Mouse (Mus musculus): Measurements from ENCODE around the gene Prdx2. TPM values are rescaled to one million over a fixed set of nuclear protein-coding genes. Genes with fewer than 3 reads are reported as not detected.

Gene Prdx2
- polyA plus RNA-seq, 1 experiment: 432 TPM

DNA sequence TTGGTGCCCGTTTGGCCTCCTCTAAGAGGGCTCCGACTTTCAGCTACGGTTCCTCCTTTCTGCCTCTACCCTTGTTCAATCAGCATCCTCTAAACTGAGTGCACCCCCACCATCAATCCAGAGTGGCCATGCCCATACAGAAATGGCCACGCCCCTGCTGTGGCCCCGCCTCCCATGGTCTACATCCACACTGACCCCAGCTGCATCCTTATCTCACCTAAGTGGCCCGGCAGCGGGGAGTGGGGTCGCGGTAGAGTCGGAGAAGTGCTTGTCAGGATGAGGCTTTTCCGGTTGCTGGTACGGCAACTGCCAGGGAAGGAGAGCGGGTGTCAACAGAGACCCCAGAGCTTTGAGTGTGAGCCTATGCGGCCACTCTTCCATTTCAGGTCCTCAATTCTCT lies 33.9 kb upstream of the Prdx2 start:
- Histone ChIP-seq H3K79me2 (ENCODE audit: control insufficient read depth, insufficient read depth) (no peaks in the 10 kb centered on the region), H3K27me3 (ENCODE audit: control insufficient read depth, insufficient read depth, insufficient read length) (peaks cover 53% of the 10 kb centered on the region), H3ac (ENCODE audit: control insufficient read depth, insufficient read length) (no peak overlapping the region), H3K36me3 (ENCODE audit: control insufficient read depth, insufficient read depth) (no peaks in the 10 kb centered on the region), H3K4me2 (ENCODE audit: low read depth) (no peak overlapping the region), H3K4me3 (no peak overlapping the region)
- no peak for TF ChIP-seq E2F4 (IDR thresholded peaks at IDR 0.05; ENCODE audit: insufficient read depth)
- TF ChIP-seq MYOG (IDR thresholded peaks at IDR 0.05; ENCODE audit: control insufficient read depth in 1 of 3, insufficient read depth in 1 of 3, insufficient read length in 2 of 3, low read depth in 2 of 3): no peak
- no peak for TF ChIP-seq REST (IDR thresholded peaks at IDR 0.05; ENCODE audit: insufficient read depth, insufficient read length)
- no peak for TF ChIP-seq MYOD1 (IDR thresholded peaks at IDR 0.05; ENCODE audit: control insufficient read depth in 1 of 3, insufficient read length in 2 of 3, low read depth in 2 of 3)
- TF ChIP-seq MAX (IDR thresholded peaks at IDR 0.05; ENCODE audit: low read depth): no peak
- no peak for TF ChIP-seq TCF3 (IDR thresholded peaks at IDR 0.05; ENCODE audit: insufficient read length, low read depth)
- no peak for TF ChIP-seq USF1 (IDR thresholded peaks at IDR 0.05; ENCODE audit: low read depth)
- TF ChIP-seq SRF (IDR thresholded peaks at IDR 0.05; ENCODE audit: control insufficient read depth, insufficient read length, low read depth): no peak

DNA sequence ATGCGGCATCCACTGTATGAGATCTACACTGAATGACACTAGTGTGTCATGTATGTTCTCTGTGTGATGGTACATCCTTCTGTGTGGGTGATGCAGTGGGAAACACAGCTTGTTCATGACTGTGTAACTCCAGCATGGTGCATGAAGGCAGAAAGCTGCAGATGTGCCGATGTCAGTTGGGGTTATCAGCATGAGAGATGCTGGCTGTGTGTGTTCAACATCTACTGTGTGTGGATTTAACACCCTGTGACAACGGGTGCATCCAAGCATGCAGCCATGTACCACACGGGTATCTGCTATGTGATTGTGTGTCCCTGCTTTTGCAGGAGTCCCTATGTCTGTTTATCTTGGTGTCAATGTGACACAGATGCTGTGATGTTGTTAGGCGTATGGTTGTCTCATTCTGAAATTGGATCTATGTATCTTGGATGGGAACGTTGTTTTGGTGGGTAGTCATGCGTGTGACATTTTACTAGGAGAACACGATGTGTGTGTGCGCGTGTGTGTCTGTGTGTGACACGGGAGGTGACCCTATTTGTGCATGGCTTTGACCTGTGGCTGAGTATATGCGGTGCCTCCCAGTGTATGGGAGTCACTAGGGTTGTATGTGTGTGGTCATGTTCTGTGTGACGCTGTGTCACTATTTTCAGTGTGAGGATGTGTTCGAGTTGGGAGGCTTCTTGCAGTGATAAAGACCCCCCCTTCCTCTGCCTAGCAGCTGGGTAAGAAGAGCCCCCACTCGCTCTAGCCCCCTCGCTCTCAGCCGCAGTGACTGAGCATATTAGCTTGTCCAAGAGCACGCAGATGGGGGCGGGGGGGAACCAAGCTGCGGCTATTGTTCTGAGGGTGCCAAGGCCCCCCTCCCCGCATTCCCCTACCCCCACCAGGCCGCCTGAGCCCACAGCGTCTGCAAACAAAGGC lies 33.1 kb upstream of the Prdx2 start:
- H3K79me2 ChIP-seq (ENCODE audit: control insufficient read depth, insufficient read depth): no peaks in the 10 kb centered on the region
- H3K27me3 ChIP-seq (ENCODE audit: control insufficient read depth, insufficient read depth, insufficient read length): peaks cover 50% of the 10 kb centered on the region
- no peaks in the 10 kb centered on the region for H3K36me3 ChIP-seq (ENCODE audit: control insufficient read depth, insufficient read depth)
- H3ac ChIP-seq (ENCODE audit: control insufficient read depth, insufficient read length): no peak overlapping the region
- no peak overlapping the region for H3K4me2 ChIP-seq (ENCODE audit: low read depth)
- TF ChIP-seq TCF3 (IDR thresholded peaks at IDR 0.05; ENCODE audit: insufficient read length, low read depth) (no peak), POLR2AphosphoS2 (IDR thresholded peaks at IDR 0.05; ENCODE audit: insufficient read length, low read depth) (no peak), REST (IDR thresholded peaks at IDR 0.05; ENCODE audit: insufficient read depth, insufficient read length) (no peak), MAX (IDR thresholded peaks at IDR 0.05; ENCODE audit: low read depth) (no peak), TCF12 (IDR thresholded peaks at IDR 0.05; ENCODE audit: insufficient read depth, poor library complexity, severe bottlenecking) (no peak), POLR2A (IDR thresholded peaks at IDR 0.05; ENCODE audit: insufficient read length, low read depth) (no peak), MYOG (IDR thresholded peaks at IDR 0.05; ENCODE audit: control insufficient read depth in 1 of 3, insufficient read depth in 1 of 3, insufficient read length in 2 of 3, low read depth in 2 of 3) (no peak), USF1 (IDR thresholded peaks at IDR 0.05; ENCODE audit: low read depth) (no peak), MYOD1 (IDR thresholded peaks at IDR 0.05; ENCODE audit: control insufficient read depth in 1 of 3, insufficient read length in 2 of 3, low read depth in 2 of 3) (no peak), SRF (IDR thresholded peaks at IDR 0.05; ENCODE audit: control insufficient read depth, insufficient read length, low read depth) (no peak), CEBPB (IDR thresholded peaks at IDR 0.05; ENCODE audit: insufficient read depth, poor library complexity, severe bottlenecking) (no peak), E2F4 (IDR thresholded peaks at IDR 0.05; ENCODE audit: insufficient read depth) (no peak)
- no peak overlapping the region for H3K4me3 ChIP-seq

DNA sequence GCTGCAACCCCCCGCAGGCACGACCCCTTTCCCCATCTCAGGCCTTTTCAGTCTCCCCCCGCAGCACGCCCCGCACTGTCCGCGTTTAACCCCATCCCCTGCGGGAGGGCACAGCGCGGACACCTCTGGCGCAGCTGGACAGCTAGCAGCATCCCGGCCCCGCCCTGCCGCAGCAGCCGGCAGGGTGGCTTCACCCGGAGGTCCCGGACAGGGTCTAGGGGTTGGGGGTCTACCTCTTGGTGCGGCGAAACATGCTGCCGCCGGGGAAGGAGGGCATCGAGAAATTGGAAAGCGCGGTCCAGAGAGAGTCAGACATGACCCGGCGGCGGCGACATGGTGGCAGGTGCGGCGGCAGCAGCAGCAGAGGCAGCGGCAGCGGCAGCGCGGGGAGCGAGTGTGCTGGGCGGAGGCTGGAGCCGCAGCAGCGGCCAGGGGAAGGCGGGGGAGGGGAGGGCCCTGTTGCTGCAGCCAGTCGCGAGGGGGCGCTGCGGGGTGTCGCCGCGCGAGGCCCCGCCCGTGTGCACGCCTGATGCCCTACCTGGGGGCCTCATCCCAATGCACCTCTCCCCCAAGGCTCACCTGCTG lies 32.3 kb upstream of the Prdx2 start, which contains the start of gene Mast1:
Gene Mast1 (minus strand): TSS at position 398 of the 585 bp plus-strand sequence.
- no peaks in the 10 kb centered on the region for H3K36me3 ChIP-seq (ENCODE audit: control insufficient read depth, insufficient read depth)
- no peak within 1 kb of the TSS for H3ac ChIP-seq (ENCODE audit: control insufficient read depth, insufficient read length)

DNA sequence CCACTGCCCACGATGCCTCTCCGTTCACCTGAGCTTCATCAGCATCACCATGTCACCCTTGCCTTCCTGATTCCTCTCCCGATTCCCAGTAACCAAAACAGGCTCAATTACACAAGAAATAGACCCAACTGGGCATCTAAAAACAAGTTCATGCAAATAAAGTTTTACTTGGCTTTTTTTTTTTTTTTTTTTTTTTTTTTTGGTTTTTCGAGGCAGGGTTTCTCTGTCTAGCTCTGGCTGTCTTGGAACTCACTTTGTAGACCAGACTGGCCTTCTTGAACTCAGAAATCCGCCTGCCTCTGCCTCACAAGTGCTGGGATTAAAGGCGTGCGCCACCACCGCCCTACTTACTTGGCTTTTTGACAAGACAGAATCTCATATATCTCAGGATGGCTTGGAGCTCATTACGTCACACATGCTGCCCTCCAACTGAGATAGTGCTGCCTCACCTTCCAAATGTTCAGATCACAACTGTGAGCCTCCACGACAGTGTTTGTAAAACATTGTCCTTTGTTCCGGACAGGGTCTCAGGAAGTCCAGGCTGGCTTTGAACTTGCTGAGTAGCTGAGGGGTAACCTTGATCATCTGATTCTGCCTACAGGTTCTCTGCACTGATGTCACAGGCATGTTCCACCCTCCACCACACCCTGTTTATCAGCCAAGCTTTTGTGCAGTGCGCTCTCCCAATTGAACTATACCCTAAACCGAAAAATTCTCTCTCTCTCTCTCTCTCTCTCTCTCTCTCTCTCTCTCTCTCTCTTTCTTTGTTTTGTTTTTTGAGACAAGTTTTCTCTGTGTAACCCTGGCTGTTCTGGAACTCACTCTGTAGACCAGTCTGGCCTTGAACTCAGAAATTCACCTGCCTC lies 31.5 kb upstream of the Prdx2 start:
- no peak overlapping the region for H3K4me3 ChIP-seq
- H3ac ChIP-seq (ENCODE audit: control insufficient read depth, insufficient read length): no peak overlapping the region
- no peaks in the 10 kb centered on the region for H3K36me3 ChIP-seq (ENCODE audit: control insufficient read depth, insufficient read depth)
- H3K27me3 ChIP-seq (ENCODE audit: control insufficient read depth, insufficient read depth, insufficient read length): peaks cover 44% of the 10 kb centered on the region
- no peak for TF ChIP-seq TCF12 (IDR thresholded peaks at IDR 0.05; ENCODE audit: insufficient read depth, poor library complexity, severe bottlenecking)
- TF ChIP-seq MAX (IDR thresholded peaks at IDR 0.05; ENCODE audit: low read depth): no peak
- no peak for TF ChIP-seq TCF3 (IDR thresholded peaks at IDR 0.05; ENCODE audit: insufficient read length, low read depth)
- no peak for TF ChIP-seq POLR2A (IDR thresholded peaks at IDR 0.05; ENCODE audit: insufficient read length, low read depth)
- no peak for TF ChIP-seq CEBPB (IDR thresholded peaks at IDR 0.05; ENCODE audit: insufficient read depth, poor library complexity, severe bottlenecking)
- no peak for TF ChIP-seq MYOG (IDR thresholded peaks at IDR 0.05; ENCODE audit: control insufficient read depth in 1 of 3, insufficient read depth in 1 of 3, insufficient read length in 2 of 3, low read depth in 2 of 3)
- H3K79me2 ChIP-seq (ENCODE audit: control insufficient read depth, insufficient read depth): no peaks in the 10 kb centered on the region
- H3K4me2 ChIP-seq (ENCODE audit: low read depth): no peak overlapping the region

More for the DNA sequence above, 32.3 kb upstream of the Prdx2 start, which contains the start of gene Mast1:
- Histone ChIP-seq H3K27me3 (ENCODE audit: control insufficient read depth, insufficient read depth, insufficient read length) (peaks cover 44% of the 10 kb centered on the region), H3K4me2 (ENCODE audit: low read depth) (no peak within 1 kb of the TSS), H3K4me3 (no peak within 1 kb of the TSS), H3K79me2 (ENCODE audit: control insufficient read depth, insufficient read depth) (no peaks in the 10 kb centered on the region)
- TF ChIP-seq MYOG (IDR thresholded peaks at IDR 0.05; ENCODE audit: control insufficient read depth in 1 of 3, insufficient read depth in 1 of 3, insufficient read length in 2 of 3, low read depth in 2 of 3) (no peak), POLR2A (IDR thresholded peaks at IDR 0.05; ENCODE audit: insufficient read length, low read depth) (no peak), CEBPB (IDR thresholded peaks at IDR 0.05; ENCODE audit: insufficient read depth, poor library complexity, severe bottlenecking) (no peak), POLR2AphosphoS2 (IDR thresholded peaks at IDR 0.05; ENCODE audit: insufficient read length, low read depth) (no peak), SRF (IDR thresholded peaks at IDR 0.05; ENCODE audit: control insufficient read depth, insufficient read length, low read depth) (no peak), MYOD1 (IDR thresholded peaks at IDR 0.05; ENCODE audit: control insufficient read depth in 1 of 3, insufficient read length in 2 of 3, low read depth in 2 of 3) (no peak), E2F4 (IDR thresholded peaks at IDR 0.05; ENCODE audit: insufficient read depth) (no peak), REST (IDR thresholded peaks at IDR 0.05; ENCODE audit: insufficient read depth, insufficient read length) (no peak), TCF3 (IDR thresholded peaks at IDR 0.05; ENCODE audit: insufficient read length, low read depth) (no peak), USF1 (IDR thresholded peaks at IDR 0.05; ENCODE audit: low read depth) (no peak), TCF12 (IDR thresholded peaks at IDR 0.05; ENCODE audit: insufficient read depth, poor library complexity, severe bottlenecking) (no peak), MAX (IDR thresholded peaks at IDR 0.05; ENCODE audit: low read depth) (no peak)
